Mouse (Mus musculus): ENCODE results near the gene Haus3. TPM values are rescaled to one million over a fixed set of nuclear protein-coding genes. Genes with fewer than 3 reads are reported as not detected.
A peak's percentile ranks its signal among the peaks of the same experiment; 100 is the strongest.

Haus3 gene
- polyA plus RNA-seq, 1 experiment, result 11.0 TPM

DNA sequence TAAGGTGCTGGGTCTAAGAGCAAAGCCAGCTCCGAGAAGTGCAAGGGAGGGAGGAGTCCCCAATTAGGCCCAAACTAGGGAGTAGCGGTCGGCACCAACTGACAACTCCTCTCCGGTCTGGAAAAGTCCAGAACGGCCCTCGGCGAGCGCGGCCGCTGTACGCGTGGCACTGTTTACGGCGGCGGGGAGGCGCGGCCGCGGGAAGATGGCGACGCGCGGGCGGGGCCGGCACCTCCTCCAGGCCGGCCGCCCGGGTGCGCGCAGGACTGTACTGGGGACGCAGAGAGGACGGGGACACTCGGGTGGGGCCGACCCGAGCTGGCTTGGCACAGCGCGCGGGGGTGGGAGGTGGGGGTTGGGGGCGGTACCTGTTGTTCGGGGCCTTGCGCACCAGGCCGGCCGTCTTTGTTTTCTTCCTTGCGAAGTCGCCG is 17.6 kb upstream of the Haus3 start:
- DNase-seq, result peak; percentile 68 to 69
- H3K4me1 ChIP-seq (ENCODE audit: control insufficient read depth, insufficient read depth, low read length), result peaks cover 46% of the 10 kb centered on the region
- under 1% methylated on average over 46 of the region's 46 CpGs for WGBS
- peak overlapping the region; percentile 61 for H3K4me3 ChIP-seq (replicated peaks; ENCODE audit: insufficient read depth, low read depth, low read length)
- H3K27me3 ChIP-seq (ENCODE audit: control insufficient read depth, insufficient read depth, low read length), result no peaks in the 10 kb centered on the region
- H3K27ac ChIP-seq (ENCODE audit: insufficient read depth, low read length), result peak overlapping the region; percentile 60
- TF ChIP-seq POLR2A (IDR thresholded peaks at IDR 0.05; ENCODE audit: borderline replicate concordance, insufficient read depth, low read length), result no peak
- no peak for TF ChIP-seq CTCF (IDR thresholded peaks at IDR 0.05; ENCODE audit: borderline replicate concordance, insufficient read depth, low read depth, low read length)

DNA sequence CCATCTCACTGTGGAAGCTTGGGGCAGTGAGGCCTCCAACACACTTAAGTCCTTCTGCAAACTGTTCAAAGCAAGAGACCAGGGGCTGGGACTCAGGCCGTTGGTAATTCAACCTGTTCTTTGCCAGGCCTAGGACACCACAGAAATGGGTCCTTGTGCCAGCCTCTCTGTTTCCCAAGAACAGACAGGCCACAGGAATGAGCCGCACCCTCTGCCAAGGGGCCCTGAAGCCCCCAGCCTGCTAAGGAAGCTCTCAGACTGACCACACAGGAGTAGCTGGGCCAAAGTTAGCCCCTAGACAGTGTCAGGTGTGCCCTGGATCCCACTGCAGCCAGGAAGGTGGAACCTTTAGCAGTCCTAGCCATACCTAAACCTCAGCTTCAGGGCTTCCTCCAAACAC is 17.1 kb upstream of the Haus3 start:
- Histone ChIP-seq H3K4me1 (ENCODE audit: control insufficient read depth, insufficient read depth, low read length) (peaks cover 51% of the 10 kb centered on the region), H3K27ac (ENCODE audit: insufficient read depth, low read length) (peak overlapping the region; percentile 30), H3K4me3 (replicated peaks; ENCODE audit: insufficient read depth, low read depth, low read length) (peak overlapping the region; percentile 61), H3K27me3 (ENCODE audit: control insufficient read depth, insufficient read depth, low read length) (no peaks in the 10 kb centered on the region)
- no peak for DNase-seq
- 6% methylated on average over 2 of the region's 2 CpGs for whole genome bisulfite sequencing
- no peak for TF ChIP-seq CTCF (IDR thresholded peaks at IDR 0.05; ENCODE audit: borderline replicate concordance, insufficient read depth, low read depth, low read length)
- TF ChIP-seq POLR2A (IDR thresholded peaks at IDR 0.05; ENCODE audit: borderline replicate concordance, insufficient read depth, low read length), result no peak

DNA sequence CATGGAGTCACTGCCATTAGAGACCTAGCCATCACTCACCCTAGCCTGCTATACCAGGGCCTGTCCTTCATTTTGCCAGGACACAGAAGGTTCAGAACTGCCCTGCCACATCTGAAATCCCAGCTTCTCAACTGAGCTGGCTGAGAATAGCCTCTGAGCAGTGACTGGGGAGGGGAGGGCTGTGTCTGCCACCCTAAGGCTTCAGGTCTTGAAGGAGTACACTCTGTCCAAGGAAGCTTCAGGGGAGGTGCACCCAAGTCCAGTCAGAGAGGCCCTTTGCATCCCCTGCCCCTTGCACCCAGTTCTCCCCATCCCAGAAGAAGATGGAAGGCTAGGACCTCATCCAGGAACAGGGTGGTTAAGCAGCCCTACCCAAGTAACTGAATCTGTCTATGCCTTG is 16.5 kb upstream of the Haus3 start:
- Histone ChIP-seq H3K4me1 (ENCODE audit: control insufficient read depth, insufficient read depth, low read length) (peaks cover 56% of the 10 kb centered on the region), H3K27ac (ENCODE audit: insufficient read depth, low read length) (peak overlapping the region; percentile 30; the same call in 1 of the 2 replicates), H3K4me3 (replicated peaks; ENCODE audit: insufficient read depth, low read depth, low read length) (peak overlapping the region; percentile 61), H3K27me3 (ENCODE audit: control insufficient read depth, insufficient read depth, low read length) (no peaks in the 10 kb centered on the region)
- peak in 1 of 2 experiments; percentile 29 for DNase-seq
- TF ChIP-seq CTCF (IDR thresholded peaks at IDR 0.05; ENCODE audit: borderline replicate concordance, insufficient read depth, low read depth, low read length) (no peak), POLR2A (IDR thresholded peaks at IDR 0.05; ENCODE audit: borderline replicate concordance, insufficient read depth, low read length) (no peak)

DNA sequence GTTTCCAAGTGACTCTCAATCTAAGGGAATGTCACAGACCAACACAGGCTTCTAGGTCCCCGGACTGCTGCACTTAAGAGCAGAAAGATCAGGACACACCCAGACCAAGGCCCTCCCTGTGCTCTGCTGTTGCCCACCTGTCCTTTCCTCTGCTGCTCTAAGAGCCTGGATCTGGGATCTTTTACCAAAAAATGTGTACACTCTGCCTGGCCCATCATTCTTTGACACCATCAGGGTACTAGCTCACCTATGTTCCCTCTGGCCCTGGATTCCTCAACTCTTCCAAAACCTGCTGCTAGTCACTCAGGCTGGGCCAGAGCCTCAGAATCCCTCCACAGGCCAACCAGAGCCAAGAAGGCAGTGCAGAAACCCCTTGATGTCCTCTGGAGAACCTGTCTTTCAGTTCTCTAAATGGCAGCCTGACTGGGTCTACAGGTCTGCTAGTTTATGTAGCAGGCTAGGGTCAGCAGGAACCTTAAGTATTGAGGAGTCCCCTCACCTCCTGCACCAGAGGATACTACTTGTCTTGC is 15.8 kb upstream of the Haus3 start:
- 80% methylated on average over 1 of the region's 1 CpGs for WGBS
- H3K27ac ChIP-seq (ENCODE audit: insufficient read depth, low read length), result peak overlapping the region; percentile 42; the same call in 1 of the 2 replicates
- H3K4me1 ChIP-seq (ENCODE audit: control insufficient read depth, insufficient read depth, low read length), result peaks cover 61% of the 10 kb centered on the region
- no peak for TF ChIP-seq CTCF (IDR thresholded peaks at IDR 0.05; ENCODE audit: borderline replicate concordance, insufficient read depth, low read depth, low read length)
- no peak for TF ChIP-seq POLR2A (IDR thresholded peaks at IDR 0.05; ENCODE audit: borderline replicate concordance, insufficient read depth, low read length)
- DNase-seq, result peak in 1 of 2 experiments; percentile 18
- no peaks in the 10 kb centered on the region for H3K27me3 ChIP-seq (ENCODE audit: control insufficient read depth, insufficient read depth, low read length)
- no peak overlapping the region for H3K4me3 ChIP-seq (replicated peaks; ENCODE audit: insufficient read depth, low read depth, low read length)

DNA sequence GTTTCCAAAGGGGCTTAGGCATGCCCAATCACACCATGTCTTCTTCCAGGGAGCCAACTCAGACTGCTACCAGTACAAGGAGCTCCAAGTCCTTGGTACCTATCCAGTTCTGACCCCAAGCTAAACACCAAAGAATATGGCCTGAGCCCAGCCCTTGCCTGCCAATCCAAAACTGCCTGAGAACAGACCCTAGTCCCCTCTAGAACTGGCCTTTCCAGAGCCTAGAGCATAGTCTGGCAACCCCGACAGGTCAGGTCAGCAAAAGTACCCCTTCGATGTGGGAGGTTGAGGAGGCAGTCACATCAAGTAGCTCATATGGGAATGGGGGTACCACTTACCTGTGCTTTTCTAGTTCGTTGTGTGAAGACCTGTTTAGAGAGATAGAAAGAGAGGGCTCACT is 14.6 kb upstream of the Haus3 start:
- 86% methylated on average over 3 of the region's 3 CpGs for WGBS
- H3K27ac ChIP-seq (ENCODE audit: insufficient read depth, low read length), result peak overlapping the region; percentile 43; the same call in 1 of the 2 replicates
- DNase-seq, result peak in 1 of 2 experiments; percentile 13
- no peak overlapping the region for H3K4me3 ChIP-seq (replicated peaks; ENCODE audit: insufficient read depth, low read depth, low read length)
- TF ChIP-seq POLR2A (IDR thresholded peaks at IDR 0.05; ENCODE audit: borderline replicate concordance, insufficient read depth, low read length), result no peak
- TF ChIP-seq CTCF (IDR thresholded peaks at IDR 0.05; ENCODE audit: borderline replicate concordance, insufficient read depth, low read depth, low read length), result no peak
- peaks cover 55% of the 10 kb centered on the region for H3K4me1 ChIP-seq (ENCODE audit: control insufficient read depth, insufficient read depth, low read length)
- H3K27me3 ChIP-seq (ENCODE audit: control insufficient read depth, insufficient read depth, low read length), result no peaks in the 10 kb centered on the region

DNA sequence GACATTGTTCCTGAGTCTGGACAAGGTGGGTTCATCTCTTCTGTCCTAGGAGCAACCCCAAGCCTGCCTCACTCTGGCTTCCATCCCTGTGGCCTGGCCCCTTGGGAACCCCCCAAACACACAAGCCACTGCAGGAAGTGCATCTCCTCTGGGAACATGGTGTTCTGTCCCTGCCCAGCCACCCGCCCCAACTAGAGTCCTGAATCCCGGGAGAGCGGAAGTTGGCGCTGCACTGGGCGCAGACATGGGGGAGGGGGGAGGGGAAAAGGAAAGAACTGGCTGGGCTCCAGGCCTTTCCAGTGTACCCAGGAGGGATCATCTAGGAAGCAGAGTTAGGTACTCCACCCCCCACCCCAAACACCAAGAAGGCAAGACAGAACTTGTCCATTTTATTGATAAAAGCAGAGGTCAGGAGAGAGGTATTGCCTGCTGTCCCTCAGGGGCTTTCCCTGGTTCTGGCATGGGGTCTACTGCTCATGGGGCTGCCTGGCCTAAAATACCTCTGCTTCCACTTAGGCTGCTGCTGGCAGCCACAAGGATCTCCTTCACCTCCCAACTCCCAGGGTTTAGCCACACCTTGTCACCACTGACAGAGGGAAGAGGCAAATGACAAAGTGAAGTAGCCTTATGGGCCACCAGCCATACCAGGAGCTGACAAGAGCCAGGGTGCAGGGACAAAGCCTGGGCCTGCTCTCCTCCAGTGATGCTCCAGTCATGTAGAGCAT is 14.0 kb upstream of the Haus3 start:
- H3K4me3 ChIP-seq (replicated peaks; ENCODE audit: insufficient read depth, low read depth, low read length), result no peak overlapping the region
- no peaks in the 10 kb centered on the region for H3K27me3 ChIP-seq (ENCODE audit: control insufficient read depth, insufficient read depth, low read length)
- peak overlapping the region; percentile 62; the same call in 1 of the 2 replicates for H3K27ac ChIP-seq (ENCODE audit: insufficient read depth, low read length)
- peak in 1 of 2 experiments; percentile 21 for DNase-seq
- peaks cover 52% of the 10 kb centered on the region for H3K4me1 ChIP-seq (ENCODE audit: control insufficient read depth, insufficient read depth, low read length)
- WGBS, result 29% methylated on average over 5 of the region's 5 CpGs
- TF ChIP-seq POLR2A (IDR thresholded peaks at IDR 0.05; ENCODE audit: borderline replicate concordance, insufficient read depth, low read length) (no peak), CTCF (IDR thresholded peaks at IDR 0.05; ENCODE audit: borderline replicate concordance, insufficient read depth, low read depth, low read length) (no peak)

DNA sequence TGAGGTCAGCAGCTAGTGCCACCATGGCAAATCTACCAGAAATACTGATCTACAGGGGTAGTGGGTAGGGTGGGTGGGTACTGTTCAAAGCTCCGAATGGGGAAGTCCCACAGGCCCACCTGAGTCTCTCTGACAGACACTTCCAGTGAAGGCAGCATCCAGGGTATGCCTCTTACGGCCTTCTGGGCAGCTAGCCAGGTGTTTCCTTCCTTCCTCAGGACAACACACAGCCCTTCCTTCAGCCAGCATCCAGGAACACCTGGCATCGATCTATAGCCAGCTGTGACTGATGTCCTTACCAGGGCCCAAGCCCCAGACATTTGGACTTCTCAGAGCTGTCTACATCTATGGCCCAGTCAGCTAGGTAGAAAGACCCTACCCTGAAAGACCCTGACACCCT is 13.2 kb upstream of the Haus3 start:
- peak overlapping the region; percentile 62; the same call in 1 of the 2 replicates for H3K27ac ChIP-seq (ENCODE audit: insufficient read depth, low read length)
- WGBS, result 32% methylated on average over 3 of the region's 3 CpGs
- H3K4me3 ChIP-seq (replicated peaks; ENCODE audit: insufficient read depth, low read depth, low read length), result no peak overlapping the region
- TF ChIP-seq POLR2A (IDR thresholded peaks at IDR 0.05; ENCODE audit: borderline replicate concordance, insufficient read depth, low read length) (no peak), CTCF (IDR thresholded peaks at IDR 0.05; ENCODE audit: borderline replicate concordance, insufficient read depth, low read depth, low read length) (no peak)
- no peaks in the 10 kb centered on the region for H3K27me3 ChIP-seq (ENCODE audit: control insufficient read depth, insufficient read depth, low read length)
- peak in 1 of 2 experiments; percentile 30 for DNase-seq
- peaks cover 57% of the 10 kb centered on the region for H3K4me1 ChIP-seq (ENCODE audit: control insufficient read depth, insufficient read depth, low read length)

DNA sequence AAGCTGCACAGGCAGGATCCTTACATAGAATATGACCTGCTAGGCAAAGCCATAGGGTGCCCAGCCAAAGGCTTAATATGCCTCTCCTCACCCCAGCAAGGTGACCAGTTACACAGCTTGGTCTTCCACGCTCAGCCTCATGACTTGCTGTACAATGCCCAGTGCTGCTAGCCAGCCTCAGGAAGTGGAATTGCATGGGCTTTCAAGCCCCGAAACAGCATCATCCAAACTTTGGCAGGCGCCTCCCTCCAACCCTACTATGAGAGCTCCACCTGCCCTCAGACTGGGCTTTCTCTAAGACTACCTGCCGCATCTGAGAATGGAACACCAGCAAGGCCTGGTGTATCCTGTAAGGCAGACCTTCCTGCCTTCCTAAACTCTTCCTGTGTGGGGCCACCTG is 8.5 kb upstream of the Haus3 start:
- peak; percentile 10 to 26 for DNase-seq
- Histone ChIP-seq H3K4me3 (replicated peaks; ENCODE audit: insufficient read depth, low read depth, low read length) (no peak overlapping the region), H3K27me3 (ENCODE audit: control insufficient read depth, insufficient read depth, low read length) (no peaks in the 10 kb centered on the region), H3K27ac (ENCODE audit: insufficient read depth, low read length) (peak overlapping the region; percentile 72), H3K4me1 (ENCODE audit: control insufficient read depth, insufficient read depth, low read length) (peaks cover 66% of the 10 kb centered on the region)
- WGBS, result 81% methylated on average over 4 of the region's 4 CpGs
- no peak for TF ChIP-seq POLR2A (IDR thresholded peaks at IDR 0.05; ENCODE audit: borderline replicate concordance, insufficient read depth, low read length)
- TF ChIP-seq CTCF (IDR thresholded peaks at IDR 0.05; ENCODE audit: borderline replicate concordance, insufficient read depth, low read depth, low read length), result no peak
